Mouse (Mus musculus): Measurements from ENCODE around the gene Mgat5. TPM values are rescaled to one million over a fixed set of nuclear protein-coding genes. Genes with fewer than 3 reads are reported as not detected.

The Mgat5 gene
- polyA plus RNA-seq, 2 experiments, result 6.6 to 8.4 TPM

DNA sequence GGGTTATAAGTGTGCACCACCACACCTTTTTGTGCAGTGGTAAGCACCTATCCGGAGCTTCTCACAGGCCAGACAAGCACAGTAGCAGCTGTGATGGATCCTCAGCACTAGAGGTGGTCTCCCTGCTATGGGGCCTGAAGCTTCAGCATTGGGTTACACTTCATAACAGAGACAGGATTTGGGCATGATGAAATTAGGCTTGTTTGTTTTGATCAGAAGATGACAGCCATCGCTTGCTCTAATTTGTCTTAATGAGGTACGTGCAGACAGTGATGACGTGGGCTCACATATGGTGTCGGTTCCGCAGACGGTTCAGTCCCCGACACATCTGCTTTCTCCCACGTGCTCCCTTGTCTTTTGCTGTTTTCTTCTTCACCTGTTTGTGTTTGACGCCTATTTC, 132.9 kb downstream of the Mgat5 start:
- ATAC-seq (ENCODE audit: low FRiP score, low read depth), result no peak
- no peak for DNase-seq (ENCODE audit: low spot score)
- Histone ChIP-seq H3K27ac (replicated peaks; ENCODE audit: low read depth, low read length) (no peak overlapping the region), H3K9me3 (ENCODE audit: control insufficient read depth, low read length) (no peaks in the 10 kb centered on the region), H3K27me3 (ENCODE audit: control insufficient read depth, insufficient read depth, low read length) (no peaks in the 10 kb centered on the region), H3K36me3 (ENCODE audit: control insufficient read depth, insufficient read depth, low read length) (no peaks in the 10 kb centered on the region), H3K4me2 (replicated peaks; ENCODE audit: low read depth, low read length, severe bottlenecking) (no peak overlapping the region), H3K4me3 (replicated peaks; ENCODE audit: low read length) (no peak overlapping the region), H3K9ac (ENCODE audit: low read depth, low read length, severe bottlenecking) (no peak overlapping the region), H3K4me1 (ENCODE audit: control insufficient read depth, insufficient read depth, low read length) (no peaks in the 10 kb centered on the region)
- WGBS, result 78% methylated on average over 10 of the region's 10 CpGs
- TF ChIP-seq POLR2A (IDR thresholded peaks at IDR 0.05; ENCODE audit: borderline replicate concordance, extremely low read depth, insufficient read depth, insufficient read length), result no peak

DNA sequence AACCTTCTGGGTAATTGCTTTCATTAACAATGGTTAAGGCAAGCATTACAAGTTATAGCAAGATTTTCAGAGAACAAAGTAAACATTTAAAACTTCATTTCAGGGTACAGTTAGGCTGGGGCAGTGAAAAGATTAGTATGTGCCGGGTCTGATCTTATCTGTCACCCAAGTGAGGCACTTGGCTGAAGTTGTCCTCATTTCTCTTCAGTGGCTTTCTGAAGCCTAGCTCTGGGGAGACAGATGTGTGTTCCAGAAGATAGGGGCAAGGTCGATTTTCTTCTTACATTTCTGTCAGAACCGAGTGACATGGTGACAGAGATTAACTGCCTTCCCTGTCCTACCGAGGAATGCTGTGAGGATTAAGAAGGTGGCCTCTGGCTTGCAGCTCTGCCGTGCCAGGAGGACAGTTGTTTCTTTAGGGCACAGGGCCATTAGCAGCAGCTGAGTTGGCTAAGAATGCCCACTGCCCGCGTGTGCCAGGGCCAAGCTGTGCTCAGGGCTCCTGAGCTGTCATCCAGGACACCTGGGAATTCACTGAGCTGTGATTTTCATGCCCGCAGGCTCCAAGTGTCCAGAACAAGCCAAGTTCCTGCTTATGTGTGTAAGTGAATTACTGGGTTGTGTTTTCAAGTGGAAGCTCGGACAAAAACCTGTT, 134.1 kb downstream of the Mgat5 start:
- DNase-seq (ENCODE audit: low spot score), result no peak
- ATAC-seq (ENCODE audit: low FRiP score, low read depth), result no peak
- Histone ChIP-seq H3K4me2 (replicated peaks; ENCODE audit: low read depth, low read length, severe bottlenecking) (no peak overlapping the region), H3K27ac (replicated peaks; ENCODE audit: low read depth, low read length) (no peak overlapping the region), H3K4me1 (ENCODE audit: control insufficient read depth, insufficient read depth, low read length) (no peaks in the 10 kb centered on the region), H3K9me3 (ENCODE audit: control insufficient read depth, low read length) (no peaks in the 10 kb centered on the region), H3K27me3 (ENCODE audit: control insufficient read depth, insufficient read depth, low read length) (no peaks in the 10 kb centered on the region), H3K9ac (ENCODE audit: low read depth, low read length, severe bottlenecking) (no peak overlapping the region), H3K36me3 (ENCODE audit: control insufficient read depth, insufficient read depth, low read length) (no peaks in the 10 kb centered on the region), H3K4me3 (replicated peaks; ENCODE audit: low read length) (no peak overlapping the region)
- TF ChIP-seq POLR2A (IDR thresholded peaks at IDR 0.05; ENCODE audit: borderline replicate concordance, extremely low read depth, insufficient read depth, insufficient read length), result no peak
- WGBS, result 60% methylated on average over 9 of the region's 9 CpGs

DNA sequence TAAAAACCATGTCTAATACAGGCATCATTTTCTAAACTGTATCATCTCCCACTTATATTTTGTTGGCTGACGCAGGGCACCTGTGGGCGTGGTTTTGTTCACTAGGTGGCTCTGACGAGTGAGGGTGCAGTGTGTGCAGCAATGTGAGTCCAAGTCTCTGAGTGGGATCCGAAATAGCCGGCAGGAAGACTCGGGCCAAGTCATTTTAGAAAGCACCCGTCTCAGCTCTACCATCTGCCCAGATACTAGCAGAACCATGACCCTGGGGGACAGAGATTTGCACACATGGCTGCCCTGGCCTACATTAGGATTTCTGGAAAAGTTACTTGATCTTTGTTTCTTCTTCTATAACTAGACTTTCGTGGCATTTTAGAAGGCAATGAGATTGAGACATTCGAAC, 135.5 kb downstream of the Mgat5 start:
- ATAC-seq (ENCODE audit: low FRiP score, low read depth), result no peak
- 88% methylated on average over 9 of the region's 9 CpGs for WGBS
- H3K9ac ChIP-seq (ENCODE audit: low read depth, low read length, severe bottlenecking), result no peak overlapping the region
- H3K4me1 ChIP-seq (ENCODE audit: control insufficient read depth, insufficient read depth, low read length), result no peaks in the 10 kb centered on the region
- no peaks in the 10 kb centered on the region for H3K27me3 ChIP-seq (ENCODE audit: control insufficient read depth, insufficient read depth, low read length)
- H3K36me3 ChIP-seq (ENCODE audit: control insufficient read depth, insufficient read depth, low read length), result no peaks in the 10 kb centered on the region; the same call in 1 of the 2 replicates
- no peak overlapping the region for H3K27ac ChIP-seq (replicated peaks; ENCODE audit: low read depth, low read length)
- H3K4me2 ChIP-seq (replicated peaks; ENCODE audit: low read depth, low read length, severe bottlenecking), result no peak overlapping the region
- no peak overlapping the region for H3K4me3 ChIP-seq (replicated peaks; ENCODE audit: low read length)
- TF ChIP-seq POLR2A (IDR thresholded peaks at IDR 0.05; ENCODE audit: borderline replicate concordance, extremely low read depth, insufficient read depth, insufficient read length), result no peak
- no peak for DNase-seq (ENCODE audit: low spot score)
- no peaks in the 10 kb centered on the region for H3K9me3 ChIP-seq (ENCODE audit: control insufficient read depth, low read length)

DNA sequence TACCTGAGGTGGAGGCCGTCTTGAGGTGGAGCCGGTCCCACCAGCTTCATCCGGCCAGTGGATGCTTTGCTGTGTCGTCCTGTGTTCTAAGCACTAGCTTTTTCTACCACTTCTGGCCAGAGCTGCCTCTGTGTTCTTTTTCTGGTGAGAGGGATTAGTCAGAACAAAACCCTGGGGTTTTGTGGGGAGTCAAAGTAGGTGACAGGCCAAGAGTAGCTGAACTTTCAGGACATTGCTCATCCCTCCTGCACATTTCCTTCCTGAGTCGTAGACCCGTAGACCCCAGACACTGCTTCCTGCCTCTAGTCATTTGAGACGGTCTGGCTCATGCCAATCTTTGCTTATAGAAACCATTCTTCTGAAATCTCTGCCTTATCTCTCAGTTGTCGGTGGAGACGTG, 140.1 kb downstream of the Mgat5 start:
- no peak for TF ChIP-seq POLR2A (IDR thresholded peaks at IDR 0.05; ENCODE audit: borderline replicate concordance, extremely low read depth, insufficient read depth, insufficient read length)
- no peak for ATAC-seq (ENCODE audit: low FRiP score, low read depth)
- no peaks in the 10 kb centered on the region; the same call in 1 of the 2 replicates for H3K36me3 ChIP-seq (ENCODE audit: control insufficient read depth, insufficient read depth, low read length)

GRCm38 (mm10) chr1:127346596-127347139, 141.9 kb downstream of the Mgat5 start:
- Histone ChIP-seq H3K4me3 (replicated peaks; ENCODE audit: low read length) (no peak overlapping the region), H3K27me3 (ENCODE audit: control insufficient read depth, insufficient read depth, low read length) (no peaks in the 10 kb centered on the region), H3K9ac (ENCODE audit: low read depth, low read length, severe bottlenecking) (no peak overlapping the region), H3K4me2 (replicated peaks; ENCODE audit: low read depth, low read length, severe bottlenecking) (no peak overlapping the region), H3K9me3 (ENCODE audit: control insufficient read depth, low read length) (no peaks in the 10 kb centered on the region), H3K36me3 (ENCODE audit: control insufficient read depth, insufficient read depth, low read length) (no peaks in the 10 kb centered on the region; the same call in 1 of the 2 replicates), H3K27ac (replicated peaks; ENCODE audit: low read depth, low read length) (no peak overlapping the region), H3K4me1 (ENCODE audit: control insufficient read depth, insufficient read depth, low read length) (peaks cover 7% of the 10 kb centered on the region)
- ATAC-seq (ENCODE audit: low FRiP score, low read depth) (no peak), DNase-seq (ENCODE audit: low spot score) (no peak)
- no peak for TF ChIP-seq POLR2A (IDR thresholded peaks at IDR 0.05; ENCODE audit: borderline replicate concordance, extremely low read depth, insufficient read depth, insufficient read length)
- WGBS, result 56% methylated on average over 3 of the region's 3 CpGs

More for the DNA sequence above, 140.1 kb downstream of the Mgat5 start:
- Histone ChIP-seq H3K4me1 (ENCODE audit: control insufficient read depth, insufficient read depth, low read length) (peaks cover 7% of the 10 kb centered on the region), H3K4me3 (replicated peaks; ENCODE audit: low read length) (no peak overlapping the region), H3K27ac (replicated peaks; ENCODE audit: low read depth, low read length) (no peak overlapping the region), H3K4me2 (replicated peaks; ENCODE audit: low read depth, low read length, severe bottlenecking) (no peak overlapping the region), H3K9ac (ENCODE audit: low read depth, low read length, severe bottlenecking) (no peak overlapping the region), H3K9me3 (ENCODE audit: control insufficient read depth, low read length) (no peaks in the 10 kb centered on the region), H3K27me3 (ENCODE audit: control insufficient read depth, insufficient read depth, low read length) (no peaks in the 10 kb centered on the region)
- no peak for DNase-seq (ENCODE audit: low spot score)
- 71% methylated on average over 9 of the region's 9 CpGs for WGBS
